Mouse (Mus musculus): ENCODE measurements around the gene 4930412O13Rik.

DNA sequence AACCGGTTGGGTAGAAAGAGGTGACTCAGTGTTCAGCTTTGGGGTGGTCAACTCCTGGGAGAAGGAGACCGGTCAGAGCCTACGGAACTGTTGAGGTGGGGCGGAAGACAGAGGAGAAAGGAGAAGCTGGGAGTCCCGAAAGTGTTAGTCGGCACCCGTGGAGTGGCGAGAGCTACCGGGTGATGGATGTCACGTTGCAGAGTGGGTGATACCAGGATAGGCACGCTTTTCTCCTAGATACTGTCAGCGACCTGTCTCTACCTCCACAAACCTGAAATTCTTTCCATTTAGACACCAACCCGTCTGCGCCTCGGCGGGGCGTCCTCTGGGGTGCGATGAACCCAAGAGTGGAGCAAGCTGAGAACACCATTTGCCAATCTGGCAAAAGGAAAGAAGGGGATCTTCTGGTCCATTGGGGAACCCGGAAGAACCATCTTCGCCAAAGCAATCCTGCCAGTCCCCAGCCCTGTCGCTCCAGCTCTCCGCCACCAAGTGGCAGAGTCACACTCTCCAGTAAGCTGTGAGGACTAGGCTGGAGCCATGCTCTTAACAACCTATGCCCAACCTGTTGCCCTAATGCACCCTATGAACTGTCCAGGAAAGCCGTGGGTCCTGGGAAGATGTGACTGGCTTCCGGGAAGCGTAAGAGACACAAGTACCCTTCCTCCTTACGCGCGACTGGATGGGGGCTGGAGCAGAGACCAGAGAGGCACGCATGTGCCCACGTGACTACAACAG, 8.0 kb downstream of the 4930412O13Rik start, which contains the start of gene 9230102O04Rik:
- TF ChIP-seq CTCF (IDR thresholded peaks at IDR 0.05; ENCODE audit: control insufficient read depth, insufficient read depth, low read length) (no peak), POLR2A (IDR thresholded peaks at IDR 0.05; ENCODE audit: borderline replicate concordance, control insufficient read depth, low read depth, low read length) (no peak)

All from bone marrow, adult 2 months (tissue).